Mouse (Mus musculus) intestine, embryonic 16.5 days (tissue): ENCODE results near the gene Pcdh9. TPM values are rescaled to one million over a fixed set of nuclear protein-coding genes. Genes with fewer than 3 reads are reported as not detected.
A peak's percentile ranks its signal among the peaks of the same experiment; 100 is the strongest.

ENCODE experiments used
- ATAC-seq: fragments of 200-750 bp; cut with Nextera tagmentation; 2 replicates; pipeline ENCODE4 v1.8.0; 2017; ENCODE audit warnings: moderate TSS enrichment, moderate library complexity
- H3K27ac ChIP-seq: fragments of 300-500 bp; sonication (generic); 2 replicates; pipeline ENCODE4 v1.5.1; 2014; ENCODE audit warnings: mild to moderate bottlenecking, low read length
- H3K27me3 ChIP-seq: fragments of 300-500 bp; sonication (generic); replicated peaks from 2 replicates; pipeline ENCODE4 v1.6.1; 2014; ENCODE audit warnings: low read length, control low read depth, mixed read lengths; ENCODE audit not compliant: control insufficient read depth, insufficient read depth
- H3K36me3 ChIP-seq: fragments of 300-500 bp; sonication (generic); 2 replicates; pipeline ENCODE4 v1.6.1; 2014; ENCODE audit warnings: low read length, control low read depth; ENCODE audit not compliant: control insufficient read depth, insufficient read depth
- H3K4me1 ChIP-seq: fragments of 300-500 bp; sonication (generic); 2 replicates; pipeline ENCODE4 v1.6.1; 2014; ENCODE audit warnings: low read length, control low read depth, mixed read lengths; ENCODE audit not compliant: control insufficient read depth, insufficient read depth
- H3K4me2 ChIP-seq: fragments of 300-500 bp; sonication (generic); 2 replicates; pipeline ENCODE4 v1.6.1; 2014; ENCODE audit warnings: low read depth, low read length, control low read depth
- H3K4me3 ChIP-seq: fragments of 300-500 bp; sonication (generic); 2 replicates; pipeline ENCODE4 v1.5.1; 2014; ENCODE audit warnings: mild to moderate bottlenecking, low read length
- H3K9ac ChIP-seq: fragments of 300-500 bp; sonication (generic); 2 replicates; pipeline ENCODE4 v1.6.1; 2014; ENCODE audit warnings: low read depth, low read length
- H3K9me3 ChIP-seq: fragments of 300-500 bp; sonication (generic); 2 replicates; pipeline ENCODE4 v1.6.1; 2016; ENCODE audit warnings: low read length, control low read depth; ENCODE audit not compliant: control insufficient read depth
- WGBS: fragments of 180-500 bp; shearing (Covaris S2); extraction: QIAGEN DNeasy Blood & Tissue Kit; methylation state at CpG from one replicate; pipeline ENCODE4 v1.1.7; 2014; 5-methylcytosine and 5-hydroxymethylcytosine counted together
- polyA plus RNA-seq: library from polyadenylated mRNA; unstranded; fragments of >200 nt; fragmentation: Nextera tagmentation; extraction: Ambion mirVana; gene quantifications from 2 replicates; pipeline ENCODE4 v1.2.1, GENCODE M21; 2015

The Pcdh9 gene
- polyA plus RNA-seq, 1 experiment from 2014 or later, result 14.6 TPM

DNA sequence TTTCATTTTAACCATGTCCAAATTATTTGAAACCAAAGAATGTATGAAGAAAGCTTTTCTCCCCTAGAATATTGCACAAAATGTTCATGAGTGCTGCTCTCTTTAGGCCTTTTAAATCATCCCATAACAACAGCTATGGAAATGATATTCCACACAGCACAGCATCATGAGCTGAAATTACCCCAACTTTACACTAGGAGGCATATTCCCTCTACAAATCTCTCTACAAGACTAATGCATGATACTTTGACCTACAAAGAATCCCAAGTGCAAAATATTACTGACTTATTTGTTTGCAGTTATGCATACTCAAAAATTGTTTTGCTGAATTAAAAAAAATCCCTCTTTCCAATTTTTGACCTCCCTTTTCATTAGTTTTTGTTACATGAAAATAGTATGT lies 573.1 kb downstream of the Pcdh9 start:
- no peak for ATAC-seq
- Histone ChIP-seq H3K27ac (no peak overlapping the region), H3K4me2 (no peak overlapping the region), H3K36me3 (no peaks in the 10 kb centered on the region), H3K27me3 (no peaks in the 10 kb centered on the region), H3K9me3 (no peaks in the 10 kb centered on the region), H3K4me1 (no peaks in the 10 kb centered on the region), H3K4me3 (no peak overlapping the region), H3K9ac (no peak overlapping the region)

DNA sequence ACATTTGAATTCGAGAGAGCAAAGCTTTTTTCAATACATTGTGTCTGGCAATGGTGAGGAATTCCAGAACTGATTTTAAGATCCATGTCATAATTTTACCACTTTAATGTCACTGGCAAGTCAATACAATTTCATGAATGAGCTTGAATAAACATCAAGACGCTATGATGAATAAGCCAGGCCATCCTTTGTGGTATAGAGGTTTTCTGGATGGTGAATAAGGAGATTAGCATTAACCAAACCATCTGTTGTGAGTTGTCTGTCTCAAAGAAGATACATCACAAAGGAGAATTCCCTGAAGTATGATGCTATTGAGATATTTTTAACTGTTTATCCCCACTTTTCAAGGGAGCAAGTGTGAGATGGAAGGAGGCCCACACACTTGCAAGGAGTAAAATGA lies 602.1 kb downstream of the Pcdh9 start:
- WGBS, result 42% methylated on average over 2 of the region's 2 CpGs
- H3K27me3 ChIP-seq, result no peaks in the 10 kb centered on the region
- H3K4me2 ChIP-seq, result no peak overlapping the region

DNA sequence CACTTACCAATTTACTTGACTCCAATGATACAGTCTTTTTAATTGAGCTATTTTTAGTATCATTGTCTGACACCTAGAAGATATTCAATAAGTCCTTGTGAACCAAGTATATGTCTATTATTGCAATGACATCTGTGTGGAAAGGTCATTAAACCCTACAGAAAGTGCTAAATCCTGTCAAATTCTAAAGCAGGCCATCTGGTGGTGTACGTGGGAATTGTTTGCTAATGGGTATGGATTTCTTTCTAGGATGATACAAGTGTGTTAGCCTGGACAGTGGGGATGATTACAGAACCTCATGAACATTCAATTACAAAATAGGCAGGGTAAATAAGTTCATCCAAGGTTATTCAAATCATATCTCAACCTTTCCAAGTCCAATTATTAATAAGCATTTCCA lies 602.8 kb downstream of the Pcdh9 start:
- H3K4me1 ChIP-seq, result no peaks in the 10 kb centered on the region
- no peak overlapping the region for H3K9ac ChIP-seq
- 39% methylated on average over 1 of the region's 1 CpGs for WGBS
- no peaks in the 10 kb centered on the region for H3K36me3 ChIP-seq
- no peaks in the 10 kb centered on the region for H3K27me3 ChIP-seq
- H3K4me2 ChIP-seq, result no peak overlapping the region
- no peak overlapping the region for H3K4me3 ChIP-seq
- H3K27ac ChIP-seq, result no peak overlapping the region
- no peaks in the 10 kb centered on the region for H3K9me3 ChIP-seq
- ATAC-seq, result no peak

More for the DNA sequence above, 602.1 kb downstream of the Pcdh9 start:
- Histone ChIP-seq H3K9me3 (no peaks in the 10 kb centered on the region), H3K36me3 (no peaks in the 10 kb centered on the region), H3K9ac (no peak overlapping the region), H3K4me1 (no peaks in the 10 kb centered on the region), H3K4me3 (no peak overlapping the region), H3K27ac (no peak overlapping the region)
- ATAC-seq, result no peak

GRCm38 (mm10) chr14:93285136-93285535 lies 605.3 kb downstream of the Pcdh9 start:
- ATAC-seq, result no peak
- 83% methylated on average over 7 of the region's 7 CpGs for WGBS
- no peaks in the 10 kb centered on the region for H3K9me3 ChIP-seq
- H3K36me3 ChIP-seq, result no peaks in the 10 kb centered on the region
- no peaks in the 10 kb centered on the region for H3K4me1 ChIP-seq
- no peaks in the 10 kb centered on the region for H3K27me3 ChIP-seq
- no peak overlapping the region for H3K27ac ChIP-seq
- no peak overlapping the region for H3K9ac ChIP-seq
- no peak overlapping the region for H3K4me3 ChIP-seq
- no peak overlapping the region for H3K4me2 ChIP-seq

- no peaks in the 10 kb centered on the region for H3K27me3 ChIP-seq
- H3K27ac ChIP-seq, result no peak overlapping the region
- H3K9ac ChIP-seq, result no peak overlapping the region
- no peaks in the 10 kb centered on the region for H3K4me1 ChIP-seq
- 59% methylated on average over 3 of the region's 3 CpGs for WGBS
- ATAC-seq, result peak; percentile 96
- no peaks in the 10 kb centered on the region for H3K36me3 ChIP-seq
- H3K4me3 ChIP-seq, result no peak overlapping the region
- no peaks in the 10 kb centered on the region for H3K9me3 ChIP-seq
- no peak overlapping the region for H3K4me2 ChIP-seq
Observed at GRCm38 (mm10) chr14:93284009-93284408, 606.5 kb downstream of the Pcdh9 start.

GRCm38 (mm10) chr14:93275661-93276060 lies 614.8 kb downstream of the Pcdh9 start:
- H3K27me3 ChIP-seq, result no peaks in the 10 kb centered on the region
- H3K4me2 ChIP-seq, result no peak overlapping the region
- H3K36me3 ChIP-seq, result no peaks in the 10 kb centered on the region
- no peaks in the 10 kb centered on the region for H3K9me3 ChIP-seq
- H3K27ac ChIP-seq, result no peak overlapping the region
- no peaks in the 10 kb centered on the region for H3K4me1 ChIP-seq
- no peak for ATAC-seq
- no peak overlapping the region for H3K4me3 ChIP-seq
- H3K9ac ChIP-seq, result no peak overlapping the region

GRCm38 (mm10) chr14:93274767-93275166 lies 615.7 kb downstream of the Pcdh9 start:
- no peaks in the 10 kb centered on the region for H3K36me3 ChIP-seq
- no peaks in the 10 kb centered on the region for H3K9me3 ChIP-seq
- no peak overlapping the region for H3K27ac ChIP-seq
- no peak overlapping the region for H3K4me2 ChIP-seq
- no peak for ATAC-seq
- H3K27me3 ChIP-seq, result no peaks in the 10 kb centered on the region
- no peaks in the 10 kb centered on the region for H3K4me1 ChIP-seq
- no peak overlapping the region for H3K9ac ChIP-seq
- no peak overlapping the region for H3K4me3 ChIP-seq

- H3K9me3 ChIP-seq, result no peaks in the 10 kb centered on the region
- ATAC-seq, result no peak
- no peak overlapping the region for H3K27ac ChIP-seq
- no peak overlapping the region for H3K4me2 ChIP-seq
- no peaks in the 10 kb centered on the region for H3K27me3 ChIP-seq
- no peaks in the 10 kb centered on the region for H3K36me3 ChIP-seq
- H3K4me1 ChIP-seq, result no peaks in the 10 kb centered on the region
- H3K4me3 ChIP-seq, result no peak overlapping the region
- WGBS, result 72% methylated on average over 1 of the region's 1 CpGs
- H3K9ac ChIP-seq, result no peak overlapping the region
Observed at GRCm38 (mm10) chr14:93253411-93253810, 637.1 kb downstream of the Pcdh9 start.

DNA sequence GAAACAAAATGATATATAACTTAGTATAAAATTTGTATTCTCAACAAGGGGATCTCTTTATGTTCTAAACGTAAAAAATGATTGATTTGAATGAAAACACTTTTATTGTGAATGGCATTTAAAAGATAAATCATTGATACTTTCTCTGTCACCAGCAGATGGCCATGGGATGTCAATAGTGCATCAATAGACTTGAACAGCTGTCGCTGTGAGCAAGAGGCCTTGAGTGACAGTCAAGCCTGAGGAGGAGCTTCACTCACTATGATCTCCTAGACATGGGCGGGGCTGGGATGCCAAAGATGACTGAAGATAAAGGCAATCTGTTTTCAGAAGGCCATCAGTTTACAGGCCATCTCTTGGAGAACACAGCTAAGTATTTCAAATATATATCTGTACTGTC lies 650.2 kb downstream of the Pcdh9 start:
- Histone ChIP-seq H3K4me2 (no peak overlapping the region), H3K27me3 (no peaks in the 10 kb centered on the region), H3K36me3 (no peaks in the 10 kb centered on the region), H3K9ac (no peak overlapping the region), H3K27ac (no peak overlapping the region), H3K9me3 (no peaks in the 10 kb centered on the region), H3K4me3 (no peak overlapping the region), H3K4me1 (no peaks in the 10 kb centered on the region)
- WGBS, result 76% methylated on average over 3 of the region's 3 CpGs
- no peak for ATAC-seq

GRCm38 (mm10) chr14:93234333-93234732 lies 656.1 kb downstream of the Pcdh9 start:
- no peak overlapping the region for H3K27ac ChIP-seq
- ATAC-seq, result no peak
- H3K36me3 ChIP-seq, result no peaks in the 10 kb centered on the region
- no peak overlapping the region for H3K4me2 ChIP-seq
- H3K4me1 ChIP-seq, result no peaks in the 10 kb centered on the region
- H3K4me3 ChIP-seq, result no peak overlapping the region
- H3K27me3 ChIP-seq, result no peaks in the 10 kb centered on the region
- H3K9ac ChIP-seq, result no peak overlapping the region
- WGBS, result 72% methylated on average over 3 of the region's 3 CpGs
- no peaks in the 10 kb centered on the region for H3K9me3 ChIP-seq
